Mouse (Mus musculus) liver, embryonic 14.5 days (tissue): ENCODE results near the gene Cachd1. TPM values are rescaled to one million over a fixed set of nuclear protein-coding genes. Genes with fewer than 3 reads are reported as not detected.

Experiments used
- ATAC-seq: fragments of 200-750 bp; cut with Nextera tagmentation; 2 replicates; pipeline ENCODE4 v1.8.0; 2017; ENCODE audit warnings: moderate number of reproducible peaks, mild to moderate bottlenecking, moderate library complexity; ENCODE audit not compliant: insufficient read depth
- DNase-seq, 3 experiments: peaks; one replicate each; pipeline ENCODE4 v3.0.0-alpha.2; 2012 to 2013; ENCODE audit warnings: low read depth in 3 of 3, low spot score in 3 of 3
- H3K27ac ChIP-seq: fragments of 300-500 bp; sonication (generic); 2 replicates; pipeline ENCODE4 v1.5.1; 2014; ENCODE audit warnings: moderate library complexity, mild to moderate bottlenecking, control low read depth, inconsistent platforms
- H3K27me3 ChIP-seq: fragments of 300-500 bp; sonication (generic); 2 replicates; pipeline ENCODE4 v1.6.1; 2014; ENCODE audit warnings: mild to moderate bottlenecking, low read length, moderate library complexity; ENCODE audit not compliant: control insufficient read depth, insufficient read depth
- H3K36me3 ChIP-seq: fragments of 300-500 bp; sonication (generic); replicated peaks from 2 replicates; pipeline ENCODE4 v1.6.1; 2014; ENCODE audit warnings: low read depth; ENCODE audit not compliant: control insufficient read depth, insufficient read depth
- H3K4me1 ChIP-seq, 2 experiments: fragments of 200-500 bp in 1 of 2; fragments of 300-500 bp in 1 of 2; sonication (generic) in 1 of 2; replicated peaks; 2 replicates each; pipeline ENCODE4 v1.6.1; 2012 to 2014; ENCODE audit warnings: antibody characterized with exemption in 1 of 2, inconsistent platforms in 1 of 2, low read length in 1 of 2; ENCODE audit not compliant: control insufficient read depth in 2 of 2, insufficient read depth in 2 of 2
- H3K4me2 ChIP-seq: fragments of 300-500 bp; sonication (generic); 2 replicates; pipeline ENCODE4 v1.6.1; 2014; ENCODE audit warnings: low read depth, mild to moderate bottlenecking, control low read depth, moderate library complexity
- H3K4me3 ChIP-seq, 2 experiments: fragments of 200-500 bp in 1 of 2; fragments of 300-500 bp in 1 of 2; sonication (generic) in 1 of 2; 2 replicates each; pipeline ENCODE4 v1.5.1; 2012 to 2014; ENCODE audit warnings: low read depth in 2 of 2, low read length in 2 of 2, mild to moderate bottlenecking in 2 of 2, control low read depth in 1 of 2, inconsistent platforms in 1 of 2, moderate library complexity in 1 of 2; ENCODE audit not compliant: insufficient read depth in 1 of 2
- H3K9ac ChIP-seq: fragments of 300-500 bp; sonication (generic); replicated peaks from 2 replicates; pipeline ENCODE4 v1.6.1; 2014; ENCODE audit warnings: mild to moderate bottlenecking, control low read depth, moderate library complexity
- H3K9me3 ChIP-seq: fragments of 300-500 bp; sonication (generic); 2 replicates; pipeline ENCODE4 v1.6.1; 2016; ENCODE audit warnings: low read length, mixed read lengths; ENCODE audit not compliant: control insufficient read depth
- CTCF ChIP-seq: IDR thresholded peaks from 2 replicates; pipeline ENCODE4 v1.5.1; 2016; ENCODE audit warnings: antibody characterized with exemption, low read depth, control low read depth
- EP300 ChIP-seq: IDR thresholded peaks from 2 replicates; pipeline ENCODE4 v1.6.1; 2016; ENCODE audit warnings: antibody characterized with exemption, low read depth
- WGBS: fragments of 180-500 bp; shearing (Covaris S2); extraction: QIAGEN DNeasy Blood & Tissue Kit; methylation state at CpG from one replicate; pipeline ENCODE4 v1.1.7; 2014; ENCODE audit not compliant: insufficient replicate concordance; 5-methylcytosine and 5-hydroxymethylcytosine counted together
- polyA plus RNA-seq, 2 experiments: library from polyadenylated mRNA; depleted of rRNA in 1 of 2; stranded (reverse) in 1 of 2; unstranded in 1 of 2; fragments of >200 nt; fragmentation: Nextera tagmentation in 1 of 2; extraction: Ambion mirVana in 1 of 2; gene quantifications; 2 replicates each; pipeline versions ENCODE4 v1.2.1 to v1.2.3; 2012 to 2014

The Cachd1 gene
- polyA plus RNA-seq, 2 experiments = 4.5 to 10.2 TPM

- no peak for DNase-seq
- no peaks in the 10 kb centered on the region for H3K36me3 ChIP-seq
- no peaks in the 10 kb centered on the region for H3K27me3 ChIP-seq
- TF ChIP-seq EP300 (no peak), CTCF (no peak)
- H3K27ac ChIP-seq = no peak overlapping the region
- WGBS = 73% methylated on average over 5 of the region's 5 CpGs
- H3K4me2 ChIP-seq = no peak overlapping the region
- H3K9ac ChIP-seq = no peak overlapping the region
- H3K9me3 ChIP-seq = no peaks in the 10 kb centered on the region
- no peaks in the 10 kb centered on the region for H3K4me1 ChIP-seq
- ATAC-seq = no peak
- no peak overlapping the region for H3K4me3 ChIP-seq
Observed at GRCm38 (mm10) chr4:100843119-100843518, 66.6 kb downstream of the Cachd1 start.

DNA sequence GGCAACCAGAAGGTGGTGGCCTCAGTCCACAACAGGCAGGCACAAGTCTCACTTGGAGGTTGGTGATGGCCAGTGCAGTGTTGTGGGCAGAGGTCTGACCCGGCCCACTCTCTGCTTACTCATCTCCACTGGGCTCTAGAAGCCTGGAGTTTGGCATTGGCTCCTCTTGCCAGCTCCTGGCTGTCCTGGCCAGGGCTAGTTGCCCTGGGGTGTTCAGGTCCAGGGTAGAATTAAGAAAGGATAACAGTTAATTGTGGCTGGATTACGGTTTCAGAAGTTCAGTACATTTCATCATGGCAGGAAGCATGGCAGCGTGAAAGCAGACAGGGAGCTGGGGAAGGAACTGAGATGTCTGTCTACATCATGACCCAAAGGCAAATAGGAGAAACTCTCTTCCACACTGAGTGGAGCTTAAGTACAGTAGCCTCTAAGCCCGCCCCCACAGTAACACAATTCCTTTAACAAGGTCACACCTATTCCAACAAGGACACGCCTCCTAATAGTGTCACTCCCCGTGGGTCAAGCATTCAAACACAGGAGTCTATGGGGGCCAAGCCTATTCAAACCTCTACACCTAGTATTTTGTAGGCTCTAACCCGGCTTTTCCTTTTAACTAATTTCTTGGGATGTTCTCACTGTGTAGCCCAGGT is 74.5 kb downstream of the Cachd1 start:
- no peak for ATAC-seq
- Histone ChIP-seq H3K4me2 (no peak overlapping the region), H3K4me1 (no peaks in the 10 kb centered on the region), H3K9me3 (no peaks in the 10 kb centered on the region), H3K36me3 (no peaks in the 10 kb centered on the region), H3K4me3 (no peak overlapping the region), H3K27me3 (no peaks in the 10 kb centered on the region), H3K9ac (no peak overlapping the region), H3K27ac (no peak overlapping the region)
- no peak for DNase-seq
- TF ChIP-seq EP300 = no peak
- TF ChIP-seq CTCF = no peak
- WGBS = 58% methylated on average over 7 of the region's 7 CpGs

DNA sequence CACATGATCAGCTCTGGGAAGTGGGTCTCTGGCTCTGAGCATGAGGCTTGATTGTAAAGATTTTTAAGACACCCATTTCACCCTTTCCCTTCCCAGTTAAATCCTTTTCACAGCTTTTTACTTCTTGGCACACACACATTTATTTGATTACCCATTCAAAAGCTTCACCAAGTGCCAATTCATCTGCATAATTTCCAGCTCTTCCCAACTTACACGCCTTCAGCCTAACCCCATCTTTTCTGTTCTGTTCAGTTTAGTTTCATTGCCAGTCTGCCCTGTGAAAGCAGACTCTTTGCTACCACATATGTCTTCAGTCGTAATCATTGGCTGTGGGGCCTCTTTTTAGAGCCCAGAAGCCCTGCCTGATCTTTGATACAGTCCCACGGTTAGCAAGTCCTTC is 76.0 kb downstream of the Cachd1 start:
- H3K27me3 ChIP-seq = no peaks in the 10 kb centered on the region
- H3K36me3 ChIP-seq = no peaks in the 10 kb centered on the region
- no peaks in the 10 kb centered on the region for H3K9me3 ChIP-seq
- H3K4me1 ChIP-seq = no peaks in the 10 kb centered on the region
- ATAC-seq (no peak), DNase-seq (no peak)
- no peak overlapping the region for H3K4me2 ChIP-seq
- H3K9ac ChIP-seq = no peak overlapping the region
- no peak for TF ChIP-seq EP300
- TF ChIP-seq CTCF = no peak
- no peak overlapping the region for H3K27ac ChIP-seq
- H3K4me3 ChIP-seq = no peak overlapping the region
- WGBS = 43% methylated on average over 3 of the region's 3 CpGs

DNA sequence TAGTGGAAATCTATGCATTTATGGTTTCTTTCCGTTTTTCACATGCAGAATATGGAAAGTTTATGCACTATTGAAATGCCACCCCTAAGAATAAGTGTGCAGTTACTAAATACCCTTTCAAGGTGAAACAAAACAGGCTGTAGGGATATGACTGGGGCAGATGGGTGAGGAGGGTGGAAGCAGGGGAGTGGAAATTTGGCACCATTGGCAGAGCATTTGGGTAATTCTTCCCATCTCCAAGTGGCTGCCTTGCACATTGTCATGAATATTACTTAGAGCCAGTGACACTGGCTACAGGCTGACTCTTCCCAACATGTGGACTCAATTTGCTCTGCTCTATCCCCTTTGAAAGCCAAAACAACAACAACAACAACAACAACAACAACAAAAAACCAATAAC is 77.0 kb downstream of the Cachd1 start:
- H3K27me3 ChIP-seq = no peaks in the 10 kb centered on the region
- no peak overlapping the region for H3K9ac ChIP-seq
- H3K36me3 ChIP-seq = no peaks in the 10 kb centered on the region
- H3K27ac ChIP-seq = no peak overlapping the region
- ATAC-seq = no peak
- TF ChIP-seq EP300 (no peak), CTCF (no peak)
- no peaks in the 10 kb centered on the region for H3K4me1 ChIP-seq
- no peak overlapping the region for H3K4me2 ChIP-seq
- WGBS = 50% methylated on average over 1 of the region's 1 CpGs
- H3K4me3 ChIP-seq = no peak overlapping the region
- no peaks in the 10 kb centered on the region for H3K9me3 ChIP-seq
- DNase-seq = no peak

GRCm38 (mm10) chr4:100855373-100855772 is 78.9 kb downstream of the Cachd1 start:
- Histone ChIP-seq H3K4me2 (no peak overlapping the region), H3K9me3 (no peaks in the 10 kb centered on the region), H3K36me3 (no peaks in the 10 kb centered on the region), H3K4me1 (no peaks in the 10 kb centered on the region), H3K9ac (no peak overlapping the region), H3K27ac (no peak overlapping the region), H3K4me3 (no peak overlapping the region), H3K27me3 (no peaks in the 10 kb centered on the region)
- TF ChIP-seq EP300 = no peak
- TF ChIP-seq CTCF = no peak
- 59% methylated on average over 4 of the region's 4 CpGs for WGBS
- no peak for DNase-seq
- no peak for ATAC-seq
